Mouse (Mus musculus): Measurements from ENCODE around the gene Mb21d2. TPM values are rescaled to one million over a fixed set of nuclear protein-coding genes. Genes with fewer than 3 reads are reported as not detected.

The Mb21d2 gene
- total RNA-seq, 4 experiments from 2014 or later, result 18.7 to 21.4 (median 20.9) TPM

DNA sequence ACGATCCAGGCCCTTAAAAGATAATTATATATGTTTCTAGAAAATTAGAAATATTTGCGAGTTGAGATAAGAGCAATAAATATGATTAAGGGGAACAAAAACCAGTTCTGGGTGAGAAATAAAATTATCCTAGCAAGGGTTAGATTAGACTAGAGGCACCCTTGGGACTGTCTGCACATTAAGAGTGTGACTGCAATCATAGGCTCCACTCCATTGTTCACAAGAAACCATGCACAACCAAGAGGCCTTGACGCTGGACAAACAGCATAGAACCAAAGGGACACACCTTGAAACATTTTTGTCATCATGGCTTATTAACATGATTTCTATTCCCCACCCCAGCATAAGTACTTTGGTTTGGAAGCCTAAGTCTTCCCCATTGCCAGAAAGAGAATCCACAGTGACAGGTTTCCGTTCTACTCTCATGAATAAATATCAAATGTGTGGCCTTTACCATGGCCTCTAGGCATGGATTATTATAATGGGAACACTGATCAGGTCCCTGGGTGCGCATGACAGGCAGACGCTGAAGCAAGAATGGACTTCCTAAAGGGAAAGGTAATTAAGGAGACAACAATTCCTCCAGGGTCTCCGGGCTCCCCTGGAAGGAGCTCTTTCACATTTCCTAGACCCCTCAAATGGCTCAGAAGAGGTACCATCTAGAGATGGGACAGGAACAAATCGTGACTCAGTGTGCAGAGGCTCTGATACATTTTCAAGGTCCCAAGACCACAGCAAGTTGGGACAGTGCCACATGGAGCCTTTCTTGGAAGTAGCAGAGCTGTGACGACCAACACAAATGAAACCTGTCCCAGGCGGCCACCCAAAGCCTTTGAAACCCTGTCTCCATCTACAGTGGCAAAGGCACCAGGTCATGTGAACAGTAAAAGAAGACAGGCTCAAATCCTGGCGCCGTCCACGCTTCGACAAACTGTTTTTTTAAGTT lies 26.6 kb downstream of the Mb21d2 start:
- DNase-seq (ENCODE audit: low spot score in 2 of 2), result no peak

DNA sequence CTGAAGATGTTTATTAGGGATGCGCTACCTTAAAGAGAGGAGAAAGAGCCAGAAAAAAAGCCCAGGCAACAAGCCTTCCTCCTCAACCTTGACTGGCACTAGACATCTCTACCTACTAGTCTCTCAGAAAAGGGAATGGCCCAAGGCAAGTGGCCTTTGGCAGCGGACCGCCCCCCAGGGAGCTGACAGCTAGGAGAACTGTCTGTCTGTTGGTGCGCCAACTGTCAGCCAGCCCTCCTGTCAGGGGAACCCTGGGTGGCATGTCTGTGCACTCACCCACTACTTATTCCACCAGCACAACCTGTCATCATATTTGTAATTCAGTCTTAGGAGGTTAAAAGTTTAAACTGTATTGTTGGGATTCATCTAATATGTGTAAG lies 30.3 kb downstream of the Mb21d2 start:
- DNase-seq (ENCODE audit: low spot score in 2 of 2), result no peak

DNA sequence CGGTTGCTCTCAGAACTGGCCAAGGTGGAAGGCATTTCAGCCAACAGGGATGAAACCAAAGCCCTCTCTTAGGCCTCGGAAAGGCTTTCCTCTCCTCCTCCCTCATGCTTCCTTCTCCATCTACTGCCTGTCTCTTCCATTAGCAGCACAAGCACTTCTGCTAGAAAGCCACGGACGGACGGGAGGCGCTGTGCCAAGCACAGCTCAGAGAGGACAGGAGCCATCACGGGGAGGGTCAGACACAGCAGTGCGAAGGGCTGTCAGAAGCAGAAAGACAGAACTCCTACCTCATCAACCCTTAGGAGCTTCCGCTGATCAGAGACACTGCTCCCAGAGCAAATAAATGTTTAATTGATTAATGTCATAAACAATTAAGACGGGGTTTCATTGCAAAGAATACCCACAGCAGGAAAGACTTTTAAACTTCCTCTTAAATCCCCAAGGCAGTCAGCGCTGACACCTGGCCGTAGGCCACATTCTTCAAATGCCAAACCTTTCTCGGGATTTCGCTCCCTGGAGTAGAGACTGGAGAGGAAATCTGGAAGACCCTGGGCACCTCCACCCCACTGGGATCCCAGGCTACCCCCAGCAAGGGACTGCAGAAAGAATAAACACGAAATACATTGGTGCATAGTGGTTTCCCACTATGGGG lies 30.8 kb downstream of the Mb21d2 start:
- DNase-seq (ENCODE audit: low spot score in 2 of 2), result no peak

DNA sequence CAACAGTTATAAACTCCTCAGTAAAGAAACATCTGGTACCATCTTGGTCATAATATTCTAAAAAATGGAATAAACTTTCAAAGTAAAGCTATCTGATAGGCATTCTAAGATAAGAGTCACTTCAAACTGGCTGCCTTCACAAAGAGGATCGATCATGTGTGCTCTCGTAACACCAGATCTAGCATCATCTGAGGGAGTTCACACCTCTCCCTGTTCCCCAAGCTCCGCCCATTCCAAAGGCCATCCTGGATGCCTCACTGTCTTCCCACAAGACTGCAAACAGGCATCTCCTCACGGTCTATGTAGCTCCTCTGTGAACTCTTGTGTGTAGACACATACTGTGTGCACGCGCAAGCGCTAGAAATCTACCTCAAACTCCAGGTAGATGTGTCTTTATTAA lies 32.9 kb downstream of the Mb21d2 start:
- no peak for DNase-seq (ENCODE audit: low spot score in 2 of 2)

DNA sequence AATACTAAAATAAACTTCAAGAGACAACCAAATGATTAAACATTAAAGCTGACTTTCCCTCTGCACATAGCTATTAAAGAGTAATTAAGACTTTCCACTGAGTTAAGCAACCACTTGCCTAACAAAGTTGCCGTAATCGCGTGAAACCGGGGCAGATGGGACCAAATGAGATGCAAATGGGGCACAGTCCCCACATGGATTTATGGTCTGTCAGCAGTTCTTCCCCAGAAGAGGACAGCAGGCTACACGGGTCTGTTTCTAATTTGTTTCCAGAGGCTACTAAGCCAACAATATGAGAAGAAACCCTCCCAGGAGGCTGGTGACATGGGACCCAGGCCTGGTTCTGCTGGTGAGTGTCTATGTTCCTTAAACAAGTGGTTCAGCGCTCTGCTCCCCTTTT lies 34.6 kb downstream of the Mb21d2 start:
- no peak for DNase-seq (ENCODE audit: low spot score in 2 of 2)

DNA sequence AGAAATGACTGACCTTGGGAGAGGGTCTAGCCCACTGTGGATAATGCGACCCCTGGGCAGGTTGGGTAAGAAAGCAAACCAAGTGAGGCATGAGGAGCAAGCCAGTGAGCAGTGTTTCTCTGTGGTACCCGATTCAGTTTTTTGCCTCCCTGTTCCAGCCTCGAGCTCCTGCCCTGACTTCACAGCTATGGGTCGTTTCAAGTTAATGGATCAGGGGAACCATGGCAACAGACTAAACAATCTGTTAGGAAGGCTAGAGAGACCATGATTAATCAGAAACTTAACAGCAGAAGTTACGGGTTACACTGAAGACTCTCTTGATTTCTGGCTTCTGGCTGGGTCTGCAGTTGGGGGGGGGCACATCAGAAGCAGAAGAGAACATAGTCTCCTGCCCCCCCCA lies 36.2 kb downstream of the Mb21d2 start:
- no peak for DNase-seq (ENCODE audit: low spot score in 2 of 2)

DNA sequence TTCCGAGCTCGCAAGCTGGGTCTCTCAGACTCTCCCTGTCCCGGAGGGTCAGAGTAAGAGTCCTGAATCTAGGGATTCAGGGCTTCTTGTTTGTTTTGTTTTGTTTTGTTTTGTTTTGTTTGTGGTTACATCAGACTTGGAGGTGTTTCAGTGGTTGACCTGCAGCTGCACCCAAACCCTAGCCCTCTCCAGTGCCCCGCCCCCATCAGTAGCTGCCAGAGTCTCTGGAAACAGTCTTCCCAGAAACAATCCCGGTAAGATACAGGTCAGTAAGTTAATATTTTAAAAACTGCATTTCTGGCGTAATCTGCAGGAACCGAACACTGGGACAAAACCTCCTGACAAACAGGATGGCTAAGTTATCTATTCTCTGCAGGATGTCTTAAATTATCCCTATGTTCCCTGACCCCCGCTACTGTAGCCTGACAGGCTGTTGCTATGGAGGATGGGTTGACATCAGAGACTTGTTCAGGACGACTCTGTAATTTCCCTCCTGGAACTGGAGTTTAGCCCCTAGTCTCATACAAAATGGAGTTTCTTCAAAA lies 43.2 kb downstream of the Mb21d2 start:
- DNase-seq (ENCODE audit: low spot score in 2 of 2), result no peak

DNA sequence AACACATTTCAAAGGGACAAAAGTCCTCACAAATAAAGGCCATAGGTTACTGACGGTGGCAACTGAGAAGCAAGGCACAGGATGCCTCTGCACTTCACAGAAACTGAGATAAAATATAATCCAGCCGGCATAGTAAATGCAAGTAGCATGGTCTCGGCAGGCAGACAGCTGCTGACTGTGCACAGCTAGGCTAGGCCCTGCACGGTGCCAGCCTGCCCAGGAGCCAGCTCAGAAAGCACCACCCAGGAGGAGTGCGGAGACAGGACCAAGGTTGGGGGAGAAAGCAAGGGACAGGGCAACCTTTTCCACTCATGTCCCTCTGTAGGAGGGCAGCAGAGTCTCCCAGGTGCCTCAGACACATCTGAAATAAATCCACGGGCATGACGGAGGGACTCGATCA lies 44.0 kb downstream of the Mb21d2 start:
- no peak for DNase-seq (ENCODE audit: low spot score in 2 of 2)

DNA sequence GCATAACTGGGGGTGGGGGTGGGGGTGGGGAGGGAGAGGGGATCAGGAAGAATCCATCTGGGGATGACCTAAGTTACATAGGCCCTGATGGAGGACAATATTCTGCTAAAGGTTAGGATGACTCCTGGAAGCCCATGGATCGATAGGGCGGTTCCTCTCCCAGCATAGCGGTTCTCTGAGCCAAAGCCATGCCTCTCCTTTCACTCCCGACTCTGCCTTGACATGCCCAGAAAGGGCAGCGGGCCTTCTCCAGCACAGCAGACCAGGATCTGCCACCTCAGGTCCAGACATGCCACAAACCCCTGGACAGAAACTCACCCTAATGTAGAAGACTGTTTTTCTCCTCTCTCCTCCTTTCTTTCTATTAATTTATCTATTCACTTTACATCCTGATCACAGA lies 44.8 kb downstream of the Mb21d2 start:
- no peak for DNase-seq (ENCODE audit: low spot score in 2 of 2)

DNA sequence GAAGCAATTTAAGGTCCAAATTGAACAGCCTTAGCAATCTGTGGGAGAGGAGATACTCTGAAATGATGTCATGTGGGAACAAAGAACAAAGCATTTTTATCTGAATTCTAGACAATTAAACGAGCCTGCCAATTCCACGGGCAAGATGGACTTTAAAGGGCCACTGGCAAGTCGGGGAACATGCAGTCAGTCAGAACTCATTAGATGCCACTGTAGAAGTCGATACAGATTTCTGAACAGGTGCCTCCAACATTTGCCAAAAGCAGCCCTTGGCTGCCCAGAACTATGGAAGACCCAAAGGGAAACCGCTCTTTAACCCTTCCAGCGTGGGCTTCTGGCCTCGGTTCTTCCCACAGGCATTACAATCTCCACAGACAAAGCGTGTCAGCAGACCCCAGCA lies 45.8 kb downstream of the Mb21d2 start:
- no peak for DNase-seq (ENCODE audit: low spot score in 2 of 2)

DNA sequence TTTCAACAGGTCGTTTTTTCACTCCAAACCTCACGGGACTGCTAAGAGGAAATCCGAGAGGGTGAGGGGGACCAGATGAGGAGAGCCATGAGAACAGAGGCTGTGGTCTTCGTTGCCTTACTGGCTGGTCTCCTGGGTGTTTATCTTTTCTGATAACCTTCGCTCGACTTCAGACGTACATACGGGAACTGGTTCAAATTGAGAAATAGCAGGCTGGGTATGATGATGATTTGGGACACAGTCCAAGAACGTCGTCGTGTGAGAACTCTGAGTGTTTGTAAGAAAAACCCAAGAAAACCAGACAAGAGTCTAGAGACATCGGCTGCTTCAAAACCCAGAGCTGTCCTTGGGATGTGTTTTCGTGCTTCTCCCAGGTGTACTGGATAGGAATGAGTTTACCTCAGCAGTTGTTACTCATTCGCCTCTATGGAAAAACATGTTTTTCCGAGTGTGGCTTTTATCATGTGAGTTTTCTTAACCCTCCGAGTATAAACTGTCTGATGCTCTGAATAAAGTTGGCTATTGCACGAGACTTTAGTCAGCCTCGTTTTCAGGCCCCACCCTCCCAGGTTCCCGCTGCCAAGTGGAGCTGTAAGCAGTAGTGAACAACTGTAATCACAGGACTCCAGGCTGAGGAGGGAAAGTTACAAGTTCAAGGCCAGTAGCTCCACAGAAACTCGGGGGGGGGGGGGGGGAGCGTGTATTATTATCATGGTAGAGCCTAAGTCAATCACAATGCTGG lies 46.6 kb downstream of the Mb21d2 start:
- DNase-seq (ENCODE audit: low spot score in 2 of 2), result no peak

DNA sequence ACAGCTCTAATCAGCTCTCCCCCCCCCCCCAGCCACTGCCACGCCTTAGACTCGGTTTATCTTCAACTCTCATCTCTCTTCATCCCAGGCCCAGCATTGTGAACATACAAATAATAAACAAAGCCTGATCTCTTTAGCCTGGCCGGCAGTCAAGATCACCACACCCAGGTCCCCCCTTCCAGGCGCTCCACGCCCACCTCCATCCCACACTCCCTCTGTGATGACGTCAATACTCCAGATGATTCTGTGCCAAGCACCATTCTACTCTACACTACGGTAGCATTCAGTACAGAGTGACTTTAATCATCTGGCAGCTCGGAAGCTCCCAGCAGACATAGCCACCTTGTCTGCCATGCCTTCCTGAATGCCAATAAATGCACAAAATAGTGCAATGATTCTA lies 47.7 kb downstream of the Mb21d2 start:
- DNase-seq (ENCODE audit: low spot score in 2 of 2), result no peak

DNA sequence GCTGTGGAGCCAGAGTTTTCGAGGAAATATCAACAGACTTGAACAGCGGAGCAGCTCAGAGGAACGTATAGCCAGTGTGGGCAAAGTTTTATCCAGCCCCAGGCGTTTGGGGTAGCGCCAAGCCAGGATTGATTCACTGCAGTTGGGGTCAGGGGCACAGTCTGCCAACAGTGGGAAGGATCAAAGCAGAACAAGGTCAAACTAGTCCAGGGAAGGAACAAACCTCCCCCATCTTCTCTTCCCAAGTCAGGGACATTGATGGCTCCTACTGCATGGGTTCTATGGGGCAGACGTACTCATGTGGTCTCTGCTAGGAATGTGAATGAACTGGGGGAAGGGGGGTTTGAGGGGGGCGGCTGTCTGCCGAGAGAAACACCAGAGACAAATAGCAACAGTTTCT lies 48.7 kb downstream of the Mb21d2 start:
- DNase-seq (ENCODE audit: low spot score in 2 of 2), result no peak

DNA sequence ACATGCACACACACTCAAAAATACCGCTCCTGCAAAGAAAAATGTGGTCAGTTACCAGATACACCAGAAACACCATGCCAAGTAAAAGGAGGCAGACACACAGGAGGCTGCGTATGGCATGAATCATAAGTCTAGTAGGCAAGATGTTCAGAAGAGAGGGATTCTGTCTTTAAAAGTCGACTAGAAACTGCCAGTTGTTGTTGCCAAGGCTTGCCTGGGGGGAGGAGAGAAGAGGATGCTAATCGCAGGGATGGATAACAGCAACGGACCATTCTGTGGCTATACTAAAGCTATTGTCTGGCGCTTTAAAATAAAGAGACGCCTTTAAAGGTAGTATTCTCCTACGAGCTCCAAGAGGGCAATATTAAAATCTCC lies 49.2 kb downstream of the Mb21d2 start:
- no peak for DNase-seq (ENCODE audit: low spot score in 2 of 2)

DNA sequence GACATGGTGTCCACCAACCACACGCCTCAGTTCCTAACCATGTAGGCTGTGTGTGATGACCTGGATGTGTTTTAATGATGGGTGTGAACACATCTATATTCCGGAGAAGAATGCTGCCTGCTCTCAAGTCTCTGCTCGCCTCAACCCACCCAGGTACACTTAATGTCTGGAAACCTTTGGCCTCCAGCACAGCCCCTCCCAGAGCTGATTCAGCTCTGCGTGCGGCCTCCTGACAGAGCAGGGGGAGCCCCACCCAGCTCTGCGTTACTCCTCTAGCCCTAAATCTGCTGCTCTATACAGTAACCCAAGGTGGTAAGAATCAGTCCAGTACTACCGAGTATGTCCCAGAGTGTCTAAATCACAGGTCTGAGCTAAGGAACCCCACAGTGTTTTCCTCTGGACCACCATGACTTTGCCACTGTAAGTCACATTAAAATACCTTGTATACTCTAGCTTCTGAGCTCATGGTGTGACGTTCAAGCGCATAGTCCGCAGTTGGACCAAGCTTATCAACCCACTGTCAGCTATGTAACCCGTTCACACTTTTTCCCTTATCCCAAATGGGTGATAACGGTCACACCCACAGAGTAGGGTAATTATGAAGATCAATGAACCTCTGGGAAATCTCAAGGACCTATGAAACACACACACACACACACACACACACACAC lies 49.7 kb downstream of the Mb21d2 start:
- DNase-seq (ENCODE audit: low spot score in 2 of 2), result no peak

DNA sequence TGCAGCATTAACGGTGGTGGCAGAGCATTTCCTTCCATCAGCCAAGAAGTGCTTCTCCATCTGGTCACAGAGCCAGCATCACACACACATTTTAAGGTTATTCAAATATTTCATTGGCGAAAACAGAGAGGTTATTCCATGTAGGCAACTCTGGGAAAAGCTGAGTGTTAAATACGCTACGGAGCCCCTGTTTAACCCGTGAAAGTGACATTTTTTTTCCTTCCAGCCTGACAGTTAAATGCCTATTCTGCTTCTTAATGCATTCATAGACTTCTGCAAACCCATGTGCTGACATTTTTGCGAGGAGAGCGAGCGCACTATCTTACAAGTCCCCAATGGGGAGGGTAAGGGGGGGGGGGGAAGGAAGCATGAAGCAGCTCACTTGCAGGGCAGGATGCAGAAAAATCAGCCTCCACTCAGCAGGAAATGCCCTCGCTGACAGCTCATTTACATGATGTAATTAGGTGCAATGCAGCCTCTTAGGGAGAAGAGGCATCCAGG lies 52.3 kb downstream of the Mb21d2 start:
- no peak for DNase-seq (ENCODE audit: low spot score in 2 of 2)

DNA sequence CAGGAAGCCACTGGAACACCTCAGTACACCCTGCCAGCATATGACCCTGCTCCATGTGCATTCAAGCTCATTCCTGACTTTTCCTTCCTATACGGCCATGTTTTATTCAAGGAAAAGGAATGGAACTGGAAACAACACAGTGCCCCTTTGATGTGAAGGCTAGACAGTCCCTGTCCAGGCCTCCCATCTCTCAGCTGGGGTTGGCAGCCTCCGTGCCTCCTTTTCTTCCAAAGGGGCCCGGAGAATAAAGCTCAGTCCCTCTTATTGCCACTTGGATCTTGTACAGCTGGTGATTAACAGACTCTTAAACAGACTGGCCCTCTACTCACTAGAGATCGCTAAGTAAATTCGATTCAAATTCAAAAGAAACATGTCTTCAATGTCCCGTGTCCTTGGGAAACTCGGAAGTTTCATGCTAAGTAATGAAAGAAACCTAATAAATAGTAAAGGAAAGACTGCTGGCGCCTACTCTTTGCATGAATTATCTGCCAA lies 56.0 kb downstream of the Mb21d2 start:
- DNase-seq (ENCODE audit: low spot score in 2 of 2), result no peak

DNA sequence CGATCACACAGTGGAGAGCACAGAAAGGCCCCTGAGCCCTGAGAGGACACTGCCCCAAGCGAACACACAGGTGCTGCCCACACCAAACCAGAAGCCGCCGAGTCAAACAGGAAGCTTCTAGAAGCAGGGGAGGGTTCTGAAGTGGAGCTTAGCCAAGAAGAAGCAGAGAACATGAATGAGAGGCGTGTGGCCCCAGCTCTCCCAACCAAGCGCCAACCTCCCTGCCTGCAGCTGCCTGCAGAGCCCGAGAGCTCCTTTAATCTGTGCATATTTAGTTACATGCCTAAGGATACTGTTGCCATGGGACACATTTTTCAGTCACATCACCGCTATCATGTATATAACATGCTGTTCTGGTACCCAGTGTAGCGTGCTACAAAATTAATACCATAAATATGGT lies 58.6 kb downstream of the Mb21d2 start:
- no peak for DNase-seq (ENCODE audit: low spot score in 2 of 2)

DNA sequence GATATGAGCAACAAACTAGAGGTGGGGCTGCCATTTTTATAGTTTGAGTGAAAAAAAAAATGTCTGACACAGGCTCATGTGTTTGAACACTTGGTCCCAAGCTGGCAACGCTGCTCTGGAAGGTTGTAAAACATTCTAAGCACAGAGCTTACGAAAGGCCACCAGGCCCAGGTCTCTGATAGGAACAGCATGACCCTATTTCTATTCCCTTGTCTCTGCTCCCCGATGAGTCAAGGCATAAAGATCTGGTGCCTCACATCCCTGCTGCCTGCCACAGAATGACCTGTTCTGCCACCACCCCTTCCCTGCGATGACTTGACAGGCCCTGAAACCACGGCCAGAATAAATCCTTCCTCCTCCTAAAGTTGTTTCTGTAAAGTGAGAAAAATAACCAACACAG lies 59.0 kb downstream of the Mb21d2 start:
- no peak for DNase-seq (ENCODE audit: low spot score in 2 of 2)

DNA sequence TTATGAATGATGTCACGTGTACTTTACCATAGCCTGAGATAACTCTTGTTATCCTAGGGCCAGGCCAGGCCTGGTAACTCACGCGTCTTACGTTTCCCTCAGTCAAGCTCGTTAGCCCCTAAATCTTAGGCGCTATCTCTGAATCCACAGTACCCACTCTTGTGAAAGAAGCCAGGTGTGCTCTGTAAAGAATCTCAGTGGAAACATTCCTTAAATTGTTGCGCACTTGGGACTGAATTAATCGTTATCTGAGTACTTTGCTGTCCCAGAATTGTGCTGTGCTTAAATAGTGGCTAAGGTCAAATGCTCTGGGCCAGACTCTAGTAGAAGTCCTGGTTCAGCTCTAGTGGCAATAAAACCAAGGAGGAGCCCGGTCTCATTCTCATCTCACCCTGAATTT lies 60.6 kb downstream of the Mb21d2 start:
- no peak for DNase-seq (ENCODE audit: low spot score in 2 of 2)
